Mouse (Mus musculus) lung, adult 2 months (tissue): ENCODE measurements around the gene Usp10.

Experiments
- CTCF ChIP-seq: fragments of 200-500 bp; IDR thresholded peaks from 2 replicates; pipeline ENCODE4 v1.5.1; 2011; ENCODE audit warnings: mild to moderate bottlenecking, low read length, control low read depth; ENCODE audit not compliant: insufficient read depth
- POLR2A ChIP-seq: fragments of 200-500 bp; IDR thresholded peaks from 2 replicates; pipeline ENCODE4 v1.6.1; 2011; ENCODE audit warnings: low read depth, mild to moderate bottlenecking, control low read depth, low read length, borderline replicate concordance; ENCODE audit errors: extremely low read depth

- TF ChIP-seq CTCF, result no peak
- TF ChIP-seq POLR2A, result no peak
Observed at GRCm38 (mm10) chr8:119862390-119862734, 47.8 kb upstream of the Usp10 start.
